Mouse (Mus musculus): ENCODE measurements around the gene Prdm16. TPM values are rescaled to one million over a fixed set of nuclear protein-coding genes. Genes with fewer than 3 reads are reported as not detected.
A peak's percentile ranks its signal among the peaks of the same experiment; 100 is the strongest.

The Prdm16 gene
- total RNA-seq, 2 experiments from 2014 or later, result 0.85 to 7.7 TPM

DNA sequence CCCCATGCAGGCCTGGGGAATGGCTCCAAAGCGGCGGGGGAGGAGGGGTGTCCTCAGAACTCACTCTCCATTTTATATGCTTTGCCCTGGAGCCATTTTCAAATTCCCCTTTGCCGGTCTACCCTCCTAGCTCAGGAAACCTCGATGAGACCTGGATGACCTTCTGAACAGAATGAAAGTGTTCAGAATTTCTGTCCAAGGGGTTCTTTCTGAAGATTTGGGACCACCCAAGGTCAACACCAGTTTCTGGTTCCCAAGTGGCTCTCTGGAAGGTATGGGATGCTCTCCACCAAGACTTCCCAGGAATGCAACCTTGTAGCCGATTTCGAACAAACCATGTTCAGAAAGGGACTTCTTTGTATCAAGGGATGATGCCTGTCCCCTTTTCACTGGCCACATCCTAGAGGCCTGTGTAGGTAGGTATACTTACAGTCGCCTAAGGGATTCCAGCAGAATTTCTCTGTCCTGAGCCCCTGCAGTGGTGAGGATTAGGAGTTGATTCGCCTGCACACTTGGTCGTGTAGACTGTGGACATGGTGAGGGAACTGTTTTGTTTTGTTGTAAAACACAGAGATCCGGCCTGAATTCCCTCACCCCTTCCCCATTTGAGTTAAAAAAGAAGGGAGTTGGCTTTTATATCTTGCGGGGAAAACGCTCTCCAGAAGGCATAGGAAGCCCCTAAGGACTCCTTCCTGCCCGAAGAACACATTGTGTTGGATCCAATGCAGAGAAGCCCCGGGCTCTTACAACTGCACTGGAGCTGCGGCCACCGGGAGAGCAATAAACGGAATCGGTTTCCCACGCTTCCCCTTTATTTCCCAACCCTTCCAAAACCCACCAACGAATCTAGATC lies 4.0 kb upstream of the Prdm16 start:
- ATAC-seq (replicated peaks; ENCODE audit: low FRiP score, low TSS enrichment, poor library complexity, severe bottlenecking), result no peak

- no peak for ATAC-seq (replicated peaks; ENCODE audit: low FRiP score, low TSS enrichment, poor library complexity, severe bottlenecking)
Observed at GRCm38 (mm10) chr4:154639591-154640442, 3.1 kb upstream of the Prdm16 start.

- no peak for ATAC-seq (replicated peaks; ENCODE audit: low FRiP score, low TSS enrichment, poor library complexity, severe bottlenecking)
Observed at GRCm38 (mm10) chr4:154639126-154639525, 2.5 kb upstream of the Prdm16 start.

DNA sequence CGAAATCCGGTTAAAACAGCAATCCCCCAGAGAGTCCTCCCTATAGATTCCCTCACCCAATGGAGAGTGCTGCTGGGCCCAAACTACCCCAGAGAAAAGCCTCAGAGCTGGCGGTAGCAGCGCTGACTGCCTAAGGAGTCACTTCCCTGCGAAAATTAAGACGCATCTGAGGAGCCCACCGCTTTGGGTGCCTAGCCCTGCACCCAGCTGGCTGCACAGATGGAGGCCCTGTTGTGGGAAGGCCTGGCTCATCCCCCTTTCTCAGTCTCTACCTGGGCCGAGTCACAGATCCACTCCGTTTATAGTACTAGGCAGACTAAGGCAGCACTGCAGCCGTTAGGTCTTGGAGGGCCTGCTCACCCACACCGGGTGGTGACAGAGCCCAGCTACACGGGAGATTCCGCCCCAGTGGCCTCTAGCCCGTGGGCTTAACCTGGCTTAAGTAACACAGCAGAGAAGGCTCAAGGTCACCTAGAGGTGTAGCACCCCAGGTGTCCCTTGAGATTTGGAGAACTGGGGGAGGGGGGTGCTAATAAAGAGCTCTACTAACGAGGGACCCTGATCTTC lies 1.7 kb upstream of the Prdm16 start:
- no peak for ATAC-seq (replicated peaks; ENCODE audit: low FRiP score, low TSS enrichment, poor library complexity, severe bottlenecking)

GRCm38 (mm10) chr4:154637468-154638319 lies 1.0 kb upstream of the Prdm16 start:
- ATAC-seq (replicated peaks; ENCODE audit: low FRiP score, low TSS enrichment, poor library complexity, severe bottlenecking), result no peak

- ATAC-seq (replicated peaks; ENCODE audit: low FRiP score, low TSS enrichment, poor library complexity, severe bottlenecking), result no peak
Observed at GRCm38 (mm10) chr4:154636053-154636433, 630 bp downstream of the Prdm16 start.

GRCm38 (mm10) chr4:154635241-154636052 lies 1.2 kb downstream of the Prdm16 start:
- no peak for ATAC-seq (replicated peaks; ENCODE audit: low FRiP score, low TSS enrichment, poor library complexity, severe bottlenecking)

DNA sequence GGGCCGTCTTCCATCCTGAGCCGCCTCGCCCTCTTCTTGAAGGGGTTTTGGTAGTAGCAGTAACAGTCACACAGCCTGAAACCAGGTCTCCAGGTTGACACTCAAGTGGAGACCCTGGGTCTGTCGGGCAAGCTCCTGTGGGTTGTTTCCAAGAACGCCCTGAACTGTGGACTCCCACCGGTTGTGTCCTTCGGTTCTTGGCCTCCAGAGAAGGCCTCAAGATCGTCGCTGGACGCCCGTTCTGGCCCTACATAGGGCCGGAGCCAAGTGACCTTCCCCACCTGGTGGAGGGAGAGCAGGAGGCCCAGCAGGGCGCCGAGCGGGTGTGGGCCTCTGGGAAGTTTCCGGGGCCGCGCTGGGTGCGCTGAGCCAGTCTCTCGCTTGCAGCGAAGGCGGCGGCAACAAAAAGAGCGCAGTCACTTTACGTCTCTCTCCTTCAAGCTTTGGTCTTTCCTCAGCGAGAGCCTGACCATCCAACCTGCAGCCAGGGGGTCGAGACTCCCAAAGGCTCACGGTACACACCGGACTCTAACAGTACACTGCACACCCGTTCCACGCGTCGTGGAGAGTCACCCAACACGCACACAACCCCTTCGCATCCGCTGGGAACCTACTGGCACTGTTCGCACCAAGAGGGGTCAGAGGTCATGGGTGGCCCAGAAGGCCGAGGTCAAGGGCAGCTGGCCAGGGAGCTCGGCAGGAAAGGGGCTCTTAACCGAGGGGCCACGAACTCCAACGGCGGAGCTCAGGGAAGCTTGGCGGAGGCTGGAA lies 2.0 kb downstream of the Prdm16 start:
- ATAC-seq (replicated peaks; ENCODE audit: low FRiP score, low TSS enrichment, poor library complexity, severe bottlenecking), result no peak

DNA sequence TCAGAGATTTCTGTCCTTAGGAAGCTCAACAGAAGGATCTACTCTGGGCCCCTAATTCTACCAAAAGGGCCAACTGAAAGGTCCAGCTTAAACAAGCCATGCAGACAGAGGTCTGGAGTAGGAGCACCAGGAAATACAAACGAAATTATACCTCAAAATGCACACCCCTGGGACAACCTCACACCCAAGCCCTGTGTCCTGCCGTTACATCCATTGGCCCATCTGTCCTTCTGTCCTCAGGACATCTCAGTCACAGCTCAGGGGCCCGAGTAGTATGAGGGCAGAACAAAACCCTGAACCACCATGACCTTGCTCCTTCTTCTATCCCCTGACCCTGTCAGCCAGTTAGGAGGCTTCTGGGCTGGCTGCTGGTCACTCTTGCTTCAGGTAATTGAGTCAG lies 2.7 kb downstream of the Prdm16 start:
- no peak for ATAC-seq (replicated peaks; ENCODE audit: low FRiP score, low TSS enrichment, poor library complexity, severe bottlenecking)

DNA sequence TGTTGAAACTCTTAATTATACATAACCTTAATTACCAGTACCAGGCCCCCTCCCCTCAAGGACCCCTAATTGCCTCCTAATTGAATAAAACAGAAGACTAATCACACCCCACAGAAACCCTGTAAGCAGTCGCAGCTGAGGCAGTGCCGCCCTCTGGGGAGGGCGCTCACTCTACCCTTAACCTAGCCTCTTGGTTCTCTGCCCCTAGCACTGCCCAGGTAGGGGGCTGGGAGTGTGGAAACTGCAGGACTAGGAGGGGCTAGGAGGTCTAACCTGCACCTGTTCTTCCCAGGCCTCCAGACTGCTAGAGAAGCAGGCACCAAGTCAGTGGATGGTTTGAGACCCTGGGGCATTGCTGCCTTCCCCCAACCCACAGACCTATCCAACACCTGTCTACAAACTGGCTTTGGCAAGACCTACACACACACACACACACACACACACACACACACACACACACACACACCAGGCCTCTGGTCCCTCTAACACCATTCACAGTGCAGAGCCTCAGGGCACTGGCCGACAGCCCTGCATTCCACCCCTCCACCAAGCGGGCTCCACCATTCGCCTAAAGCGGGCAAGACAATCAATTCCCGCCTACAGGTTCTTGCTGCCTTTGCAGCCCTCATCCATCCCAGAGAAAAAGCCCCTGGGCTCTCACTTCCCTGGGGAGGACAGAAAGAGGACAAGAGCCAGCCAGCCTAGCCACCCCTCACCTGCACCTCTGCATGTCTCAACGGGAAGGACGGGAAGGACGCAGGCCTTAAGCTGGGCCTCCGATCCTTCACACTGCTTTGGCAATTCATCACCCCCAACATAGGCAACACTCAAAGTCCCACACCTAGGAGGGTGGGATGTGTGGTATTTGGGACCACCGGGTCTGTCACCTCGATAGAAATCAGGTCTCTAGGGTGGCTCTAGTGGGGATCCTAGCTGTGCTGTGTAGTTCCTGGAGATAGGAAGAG lies 3.6 kb downstream of the Prdm16 start:
- ATAC-seq (replicated peaks; ENCODE audit: low FRiP score, low TSS enrichment, poor library complexity, severe bottlenecking), result no peak

GRCm38 (mm10) chr4:154630763-154631162 lies 5.9 kb downstream of the Prdm16 start:
- no peak for ATAC-seq (replicated peaks; ENCODE audit: low FRiP score, low TSS enrichment, poor library complexity, severe bottlenecking)

DNA sequence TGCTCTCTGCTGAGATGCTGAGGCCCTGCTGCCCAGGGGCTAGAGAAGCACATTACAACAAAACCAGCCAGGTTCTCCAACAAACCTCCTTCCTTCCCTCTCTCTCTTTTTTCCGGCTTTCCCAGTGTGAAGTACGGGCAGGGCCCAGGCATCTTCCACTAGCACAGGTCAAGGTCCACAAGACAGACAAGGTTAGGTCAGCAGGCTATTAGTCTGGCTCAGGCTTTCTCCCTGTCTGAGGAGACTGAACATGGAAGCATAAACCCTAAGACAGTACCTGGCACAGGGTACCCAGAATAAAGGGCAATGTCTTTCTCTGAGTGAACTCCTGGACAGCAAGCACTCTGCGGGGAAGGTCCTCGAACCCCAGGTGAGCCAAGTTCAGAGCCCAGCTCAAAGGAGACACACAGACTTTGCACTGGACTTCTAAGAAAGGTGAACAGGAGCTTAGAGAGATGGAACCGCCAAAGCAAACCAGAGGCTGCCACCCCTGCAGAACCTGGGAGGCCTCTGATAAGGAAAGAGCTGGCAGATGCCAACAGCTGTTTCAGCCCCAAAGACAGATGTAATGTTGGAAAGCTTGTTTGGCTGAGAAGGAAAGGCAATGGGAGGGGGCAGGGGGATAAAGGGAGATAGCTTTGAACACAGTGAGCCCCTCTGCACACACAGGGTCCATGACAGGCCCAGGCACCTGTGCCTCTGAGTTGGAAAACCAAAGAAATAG lies 9.1 kb downstream of the Prdm16 start:
- peak; percentile 85 for ATAC-seq (replicated peaks; ENCODE audit: low FRiP score, low TSS enrichment, poor library complexity, severe bottlenecking)

DNA sequence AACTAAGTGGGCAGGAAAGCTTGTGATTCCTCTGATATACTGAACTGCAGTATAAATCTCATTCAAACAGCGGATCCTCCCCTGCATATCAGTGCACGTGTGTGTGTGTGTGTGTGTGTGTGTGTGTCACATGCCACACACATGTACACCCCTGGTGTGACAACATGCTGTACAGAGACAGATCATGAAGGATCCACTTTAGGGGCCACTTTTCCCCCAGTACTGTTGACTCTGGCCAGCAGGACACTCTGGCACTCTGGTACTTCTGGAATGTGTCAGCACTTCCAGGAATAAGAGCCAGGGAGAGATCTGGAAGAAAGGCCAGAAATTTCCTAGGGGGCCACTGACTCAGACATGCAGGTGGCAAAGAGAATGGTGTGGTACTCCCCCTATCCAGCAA lies 10.4 kb downstream of the Prdm16 start:
- ATAC-seq (replicated peaks; ENCODE audit: low FRiP score, low TSS enrichment, poor library complexity, severe bottlenecking), result no peak

DNA sequence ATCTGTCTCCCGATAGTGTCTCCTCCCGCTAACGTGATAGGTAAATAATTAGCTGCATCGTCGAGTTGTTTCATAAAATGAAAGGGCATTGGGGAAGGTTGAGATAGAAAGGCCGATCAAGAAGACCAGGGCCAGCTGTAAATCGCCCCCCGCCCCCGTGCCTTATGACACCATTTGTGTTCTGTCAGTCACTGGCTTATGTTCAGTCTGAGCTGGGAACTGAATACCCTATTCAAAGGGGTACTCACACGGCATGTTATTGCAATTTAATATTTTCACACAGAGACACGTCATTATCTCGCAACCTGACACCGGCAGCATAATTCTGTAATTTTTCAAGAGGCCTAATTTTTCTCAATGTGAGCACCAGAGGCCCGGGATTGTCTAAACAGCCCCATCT lies 11.0 kb downstream of the Prdm16 start:
- ATAC-seq (replicated peaks; ENCODE audit: low FRiP score, low TSS enrichment, poor library complexity, severe bottlenecking), result no peak

DNA sequence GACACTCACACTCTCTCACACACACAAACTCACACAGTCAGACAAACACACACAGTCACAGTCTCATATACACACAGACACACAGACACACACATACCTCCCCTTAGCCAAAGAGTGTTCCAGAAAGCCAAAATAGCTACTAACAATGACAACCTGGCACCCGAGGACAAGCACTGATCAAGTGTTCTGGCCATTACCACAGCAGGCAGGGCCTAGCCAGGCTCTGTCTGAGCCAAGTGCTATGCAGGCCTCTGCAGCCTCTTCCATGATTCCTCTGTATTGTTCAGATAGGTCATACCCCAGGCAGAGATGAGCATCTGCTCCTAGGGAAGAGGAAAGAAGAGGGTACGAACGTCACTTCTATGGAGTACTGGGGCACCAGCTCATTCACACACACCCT lies 13.4 kb downstream of the Prdm16 start:
- no peak for ATAC-seq (replicated peaks; ENCODE audit: low FRiP score, low TSS enrichment, poor library complexity, severe bottlenecking)

DNA sequence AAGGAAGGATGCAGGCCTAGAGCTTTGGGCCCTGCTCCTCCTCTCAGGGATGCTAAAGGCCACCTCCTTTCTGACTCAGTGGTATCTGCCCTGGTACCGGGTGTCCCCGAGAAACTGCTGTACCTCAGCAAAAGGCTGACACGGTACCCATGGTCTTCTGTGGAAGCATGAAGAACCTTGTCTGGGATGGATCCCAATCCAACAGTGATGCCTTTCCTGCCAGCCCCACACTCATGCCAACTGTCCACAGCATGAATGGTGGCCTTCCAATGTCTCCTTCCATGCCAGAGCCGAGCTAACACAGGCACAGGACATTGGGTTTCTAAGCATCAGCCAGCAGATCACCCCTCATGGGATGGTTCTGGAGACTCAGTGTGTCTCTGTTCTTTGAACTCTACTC lies 14.2 kb downstream of the Prdm16 start:
- no peak for ATAC-seq (replicated peaks; ENCODE audit: low FRiP score, low TSS enrichment, poor library complexity, severe bottlenecking)
